Mouse (Mus musculus) R1 (cell line): Measurements from ENCODE around the gene Cyp2b10.
A peak's percentile ranks its signal among the peaks of the same experiment; 100 is the strongest.

Experiments
- DNase-seq: peaks from one replicate; pipeline ENCODE4 v3.0.0-alpha.2; 2018; ENCODE audit warnings: low read depth, low spot score

The Cyp2b10 gene

GRCm38 (mm10) chr7:25910046-25910445 is 12.6 kb downstream of the Cyp2b10 start:
- DNase-seq = peak; percentile 79

GRCm38 (mm10) chr7:25916116-25916515 is 18.7 kb downstream of the Cyp2b10 start:
- DNase-seq = no peak

GRCm38 (mm10) chr7:25917271-25917670 is 19.9 kb downstream of the Cyp2b10 start:
- DNase-seq = peak; percentile 16

- DNase-seq = no peak
Observed at GRCm38 (mm10) chr7:25919467-25919866, 22.0 kb downstream of the Cyp2b10 start.

GRCm38 (mm10) chr7:25945274-25945673 is 47.9 kb downstream of the Cyp2b10 start:
- no peak for DNase-seq
